Mouse (Mus musculus) cortical plate, adult 2 months (tissue): ENCODE results near the gene Fam129b.

Experiments used
- CTCF ChIP-seq: fragments of 200-500 bp; IDR thresholded peaks from 2 replicates; pipeline ENCODE4 v1.5.1; 2011; ENCODE audit warnings: mild to moderate bottlenecking, control low read depth, low read length; ENCODE audit not compliant: insufficient read depth; ENCODE audit errors: extremely low read depth
- POLR2A ChIP-seq: fragments of 200-500 bp; IDR thresholded peaks from 2 replicates; pipeline ENCODE4 v1.6.1; 2011; ENCODE audit warnings: mild to moderate bottlenecking, low read length, control low read depth; ENCODE audit not compliant: insufficient read depth; ENCODE audit errors: extremely low read depth

- TF ChIP-seq CTCF, result no peak
- no peak for TF ChIP-seq POLR2A
These were observed 1.4 kb downstream of the Fam129b start for GRCm38 (mm10) chr2:32877303-32877702.
